Mouse (Mus musculus) midbrain, embryonic 13.5 days (tissue): ENCODE measurements around the gene Pitpna. TPM values are rescaled to one million over a fixed set of nuclear protein-coding genes. Genes with fewer than 3 reads are reported as not detected.
A peak's percentile ranks its signal among the peaks of the same experiment; 100 is the strongest.
"Not testable (repeated sequence)": the region's sequence is repeated elsewhere in the genome, so short reads cannot be mapped to it uniquely, and the experiment has no call there.

Experiments
- ATAC-seq: fragments of 200-750 bp; cut with Nextera tagmentation; 2 replicates; pipeline ENCODE4 v1.8.0; 2017; ENCODE audit warnings: mild to moderate bottlenecking, moderate TSS enrichment, moderate library complexity
- H3K27ac ChIP-seq: fragments of 300-500 bp; sonication (generic); 2 replicates; pipeline ENCODE4 v1.5.1; 2015; ENCODE audit warnings: inconsistent platforms, mild to moderate bottlenecking, moderate library complexity
- H3K27me3 ChIP-seq: fragments of 300-500 bp; sonication (generic); 2 replicates; pipeline ENCODE4 v1.6.1; 2015; ENCODE audit warnings: mild to moderate bottlenecking, inconsistent platforms
- H3K36me3 ChIP-seq: fragments of 300-500 bp; sonication (generic); 2 replicates; pipeline ENCODE4 v1.6.1; 2015; ENCODE audit warnings: mild to moderate bottlenecking, inconsistent platforms
- H3K4me1 ChIP-seq: fragments of 300-500 bp; sonication (generic); replicated peaks from 2 replicates; pipeline ENCODE4 v1.6.1; 2015; ENCODE audit warnings: inconsistent platforms
- H3K4me2 ChIP-seq: fragments of 300-500 bp; sonication (generic); replicated peaks from 2 replicates; pipeline ENCODE4 v1.6.1; 2015; ENCODE audit warnings: moderate library complexity, mild to moderate bottlenecking, inconsistent platforms
- H3K4me3 ChIP-seq: fragments of 300-500 bp; sonication (generic); replicated peaks from 2 replicates; pipeline ENCODE4 v1.5.1; 2015; ENCODE audit warnings: mild to moderate bottlenecking, inconsistent platforms
- H3K9ac ChIP-seq: fragments of 300-500 bp; sonication (generic); replicated peaks from 2 replicates; pipeline ENCODE4 v1.6.1; 2015; ENCODE audit warnings: mild to moderate bottlenecking, inconsistent platforms
- H3K9me3 ChIP-seq: fragments of 300-500 bp; sonication (generic); 2 replicates; pipeline ENCODE4 v1.6.1; 2016; ENCODE audit warnings: mild to moderate bottlenecking, inconsistent platforms
- WGBS: fragments of 180-500 bp; shearing (Covaris S2); methylation state at CpG from one replicate; pipeline ENCODE4 v1.1.7; 2015; 5-methylcytosine and 5-hydroxymethylcytosine counted together
- polyA plus RNA-seq: library from polyadenylated mRNA; unstranded; fragments of >200 nt; fragmentation: Nextera tagmentation; extraction: Ambion mirVana; gene quantifications from 2 replicates; pipeline ENCODE4 v1.2.1, GENCODE M21; 2015

Gene Pitpna
- polyA plus RNA-seq, 1 experiment from 2014 or later = 99.2 TPM

DNA sequence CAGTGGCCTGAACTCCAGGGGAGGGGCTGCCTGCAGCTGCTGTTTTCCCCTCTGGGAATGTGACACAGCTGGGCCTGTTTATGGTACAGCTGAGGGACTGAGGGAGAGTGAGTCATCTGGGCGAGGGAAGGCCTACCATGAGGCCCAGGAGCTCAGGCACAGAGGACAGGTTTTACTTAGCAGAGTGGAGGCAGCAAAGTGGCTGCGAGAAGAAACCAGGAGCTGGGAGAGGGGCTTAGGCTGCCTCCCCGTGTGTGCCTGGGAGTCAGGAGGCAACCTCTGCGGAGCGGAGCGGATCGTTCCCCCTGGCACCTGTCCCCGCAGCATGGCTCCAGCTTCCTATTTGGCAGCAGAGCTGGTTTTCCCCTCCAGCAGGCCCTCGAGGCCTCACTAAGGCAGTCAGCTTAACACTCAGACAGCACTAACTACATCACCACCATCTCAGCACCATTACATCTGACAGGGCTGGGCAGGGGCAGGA, 35.9 kb upstream of the Pitpna start:
- Histone ChIP-seq H3K9ac (peak overlapping the region; percentile 37), H3K4me2 (no peak overlapping the region), H3K36me3 (peaks cover 25% of the 10 kb centered on the region), H3K9me3 (no peaks in the 10 kb centered on the region), H3K4me1 (peaks cover 31% of the 10 kb centered on the region), H3K4me3 (no peak overlapping the region), H3K27me3 (no peaks in the 10 kb centered on the region), H3K27ac (0 out of 2 replicates have a peak overlapping the region, but pooled peaks have one; percentile 14)
- WGBS = 69% methylated on average over 9 of the region's 9 CpGs
- ATAC-seq = no peak

DNA sequence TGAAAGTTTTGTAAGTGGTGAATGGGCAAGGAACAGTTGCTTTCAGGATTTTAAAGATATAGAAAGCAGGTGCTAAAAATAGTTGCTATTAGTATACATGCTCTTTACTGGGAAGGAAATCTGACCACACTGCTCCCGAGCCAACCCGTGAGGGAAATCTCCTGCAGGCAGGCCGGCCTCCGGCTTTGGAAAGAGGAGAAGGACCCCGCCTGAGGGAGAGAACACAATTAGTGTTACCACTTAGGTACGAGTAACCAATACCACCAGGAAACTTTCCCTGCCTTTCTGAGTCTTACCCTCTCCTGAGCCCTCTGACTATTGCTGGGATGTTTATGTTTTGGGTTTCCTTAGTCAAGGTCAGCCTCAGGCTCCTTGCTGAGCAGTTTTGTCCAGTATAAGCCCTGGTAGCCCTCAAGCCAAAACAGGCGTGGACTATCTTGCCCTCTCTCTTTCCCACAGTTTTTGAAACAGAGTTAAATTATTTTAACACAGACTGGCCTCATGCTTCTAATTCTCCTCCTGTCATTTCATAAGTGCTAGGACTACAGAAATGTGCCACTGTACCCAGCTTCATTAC, 34.9 kb upstream of the Pitpna start:
- peaks cover 31% of the 10 kb centered on the region for H3K4me1 ChIP-seq
- no peaks in the 10 kb centered on the region for H3K9me3 ChIP-seq
- H3K4me3 ChIP-seq = no peak overlapping the region
- 63% methylated on average over 7 of the region's 7 CpGs for WGBS
- peaks cover 24% of the 10 kb centered on the region for H3K36me3 ChIP-seq
- H3K9ac ChIP-seq = no peak overlapping the region
- H3K27me3 ChIP-seq = no peaks in the 10 kb centered on the region
- no peak for ATAC-seq
- no peak overlapping the region for H3K4me2 ChIP-seq
- H3K27ac ChIP-seq = no peak overlapping the region

DNA sequence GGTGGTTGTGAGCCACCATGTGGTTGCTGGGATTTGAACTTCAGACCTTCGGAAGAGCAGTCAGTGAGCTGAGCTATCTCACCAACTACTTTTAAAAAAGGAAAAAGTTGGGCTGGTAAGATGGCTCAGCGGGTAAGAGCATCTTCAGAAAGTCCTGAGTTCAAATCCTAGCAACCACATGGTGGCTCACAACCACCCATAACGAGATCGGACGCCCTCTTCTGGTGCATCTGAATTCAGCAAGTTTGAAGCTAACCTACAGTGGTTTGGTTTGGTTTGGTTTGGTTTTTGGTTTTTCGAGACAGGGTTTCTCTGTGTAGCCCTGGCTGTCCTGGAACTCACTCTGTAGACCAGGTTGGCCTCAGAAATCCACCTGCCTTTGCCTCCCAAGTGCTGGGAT, 31.9 kb upstream of the Pitpna start:
- peaks cover 16% of the 10 kb centered on the region for H3K4me1 ChIP-seq
- H3K9ac ChIP-seq, H3K27me3 ChIP-seq, ATAC-seq, H3K27ac ChIP-seq, H3K4me3 ChIP-seq, H3K4me2 ChIP-seq, H3K9me3 ChIP-seq: not testable (repeated sequence)
- 95% methylated on average over 6 of the region's 6 CpGs for WGBS
- H3K36me3 ChIP-seq = peaks cover 27% of the 10 kb centered on the region

DNA sequence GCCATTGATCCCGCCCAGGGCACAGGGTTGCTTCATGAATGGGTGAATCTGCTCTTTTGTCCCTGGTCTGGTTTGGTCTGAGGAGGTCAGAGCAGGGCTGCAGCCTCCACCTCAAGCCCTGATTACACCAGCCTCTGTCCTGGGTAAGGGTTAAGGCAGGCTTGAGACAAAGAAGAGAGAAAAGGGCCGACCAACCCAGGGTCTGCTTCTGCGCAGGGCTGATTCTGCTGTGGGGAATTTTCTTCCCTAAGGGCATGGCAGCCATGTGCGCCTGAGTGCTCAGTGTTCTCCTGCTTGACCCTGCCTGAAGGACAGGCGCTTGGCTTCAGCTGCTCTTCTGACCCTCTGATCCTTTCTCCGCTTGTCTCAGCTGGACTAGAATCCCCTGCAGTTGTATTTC, 30.8 kb upstream of the Pitpna start:
- Histone ChIP-seq H3K36me3 (peaks cover 37% of the 10 kb centered on the region), H3K4me1 (peaks cover 5% of the 10 kb centered on the region), H3K9me3 (no peaks in the 10 kb centered on the region), H3K4me3 (no peak overlapping the region), H3K27ac (no peak overlapping the region), H3K27me3 (no peaks in the 10 kb centered on the region), H3K4me2 (no peak overlapping the region), H3K9ac (no peak overlapping the region)
- WGBS = 74% methylated on average over 6 of the region's 6 CpGs
- ATAC-seq = no peak

DNA sequence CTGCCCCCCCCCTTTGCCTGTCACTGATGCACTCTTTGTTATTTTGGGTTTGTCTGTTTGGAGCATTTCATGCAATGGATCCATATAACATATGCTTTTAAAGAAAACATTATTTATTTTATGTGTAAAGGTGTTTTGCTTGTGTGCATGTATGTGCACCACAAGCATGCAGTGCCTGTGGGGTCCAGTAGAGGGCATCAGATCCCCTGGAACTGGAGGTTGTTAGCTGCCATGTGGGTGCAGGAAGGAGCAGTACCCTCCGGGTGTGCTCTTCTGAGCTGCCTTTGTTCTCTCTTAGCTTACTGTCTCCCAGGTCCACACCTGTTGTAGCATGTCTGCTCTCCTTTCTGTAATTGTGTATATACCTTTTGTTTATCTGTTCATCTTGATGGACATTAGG, 29.8 kb upstream of the Pitpna start:
- 92% methylated on average over 1 of the region's 1 CpGs for WGBS
- H3K27me3 ChIP-seq = no peaks in the 10 kb centered on the region
- no peaks in the 10 kb centered on the region for H3K4me1 ChIP-seq
- no peaks in the 10 kb centered on the region for H3K9me3 ChIP-seq
- H3K27ac ChIP-seq = no peak overlapping the region
- H3K9ac ChIP-seq = no peak overlapping the region
- peaks cover 46% of the 10 kb centered on the region for H3K36me3 ChIP-seq
- no peak overlapping the region for H3K4me3 ChIP-seq
- H3K4me2 ChIP-seq = no peak overlapping the region
- ATAC-seq = no peak

DNA sequence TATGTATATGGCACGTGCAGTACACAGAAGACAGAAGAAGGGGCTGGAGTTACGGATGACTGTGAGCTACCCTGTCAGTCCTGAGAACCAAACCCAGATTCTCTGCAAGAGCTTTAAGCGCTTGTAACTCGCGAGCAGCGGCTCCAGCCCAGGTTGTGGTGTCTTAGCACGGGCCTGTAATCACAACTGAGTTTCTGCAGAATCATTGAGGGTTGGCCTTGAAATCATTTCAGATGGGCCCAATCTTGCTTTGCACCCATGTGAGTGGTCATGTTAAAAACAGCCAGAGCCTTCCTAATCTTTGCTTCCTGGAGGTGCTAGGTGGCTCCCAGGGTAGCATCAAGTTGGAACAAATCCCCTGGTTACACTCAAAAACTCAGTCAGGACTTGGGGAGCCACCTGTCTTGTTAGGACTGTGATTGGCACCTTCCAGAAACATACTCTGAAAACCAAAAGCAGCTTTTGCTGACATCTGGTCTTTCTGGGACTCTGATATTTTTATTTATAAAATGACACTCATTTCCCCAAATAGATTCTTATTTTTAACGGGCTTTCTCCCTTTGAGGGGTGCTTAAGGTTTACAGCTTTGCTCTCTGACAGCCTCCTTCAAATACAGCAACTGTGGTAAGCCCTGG, 27.9 kb upstream of the Pitpna start:
- no peaks in the 10 kb centered on the region for H3K4me1 ChIP-seq
- no peak overlapping the region for H3K27ac ChIP-seq
- WGBS = 89% methylated on average over 8 of the region's 8 CpGs
- H3K9ac ChIP-seq = no peak overlapping the region
- no peak overlapping the region for H3K4me3 ChIP-seq
- no peak for ATAC-seq
- H3K9me3 ChIP-seq = no peaks in the 10 kb centered on the region
- peaks cover 53% of the 10 kb centered on the region for H3K36me3 ChIP-seq
- no peak overlapping the region for H3K4me2 ChIP-seq
- no peaks in the 10 kb centered on the region for H3K27me3 ChIP-seq

DNA sequence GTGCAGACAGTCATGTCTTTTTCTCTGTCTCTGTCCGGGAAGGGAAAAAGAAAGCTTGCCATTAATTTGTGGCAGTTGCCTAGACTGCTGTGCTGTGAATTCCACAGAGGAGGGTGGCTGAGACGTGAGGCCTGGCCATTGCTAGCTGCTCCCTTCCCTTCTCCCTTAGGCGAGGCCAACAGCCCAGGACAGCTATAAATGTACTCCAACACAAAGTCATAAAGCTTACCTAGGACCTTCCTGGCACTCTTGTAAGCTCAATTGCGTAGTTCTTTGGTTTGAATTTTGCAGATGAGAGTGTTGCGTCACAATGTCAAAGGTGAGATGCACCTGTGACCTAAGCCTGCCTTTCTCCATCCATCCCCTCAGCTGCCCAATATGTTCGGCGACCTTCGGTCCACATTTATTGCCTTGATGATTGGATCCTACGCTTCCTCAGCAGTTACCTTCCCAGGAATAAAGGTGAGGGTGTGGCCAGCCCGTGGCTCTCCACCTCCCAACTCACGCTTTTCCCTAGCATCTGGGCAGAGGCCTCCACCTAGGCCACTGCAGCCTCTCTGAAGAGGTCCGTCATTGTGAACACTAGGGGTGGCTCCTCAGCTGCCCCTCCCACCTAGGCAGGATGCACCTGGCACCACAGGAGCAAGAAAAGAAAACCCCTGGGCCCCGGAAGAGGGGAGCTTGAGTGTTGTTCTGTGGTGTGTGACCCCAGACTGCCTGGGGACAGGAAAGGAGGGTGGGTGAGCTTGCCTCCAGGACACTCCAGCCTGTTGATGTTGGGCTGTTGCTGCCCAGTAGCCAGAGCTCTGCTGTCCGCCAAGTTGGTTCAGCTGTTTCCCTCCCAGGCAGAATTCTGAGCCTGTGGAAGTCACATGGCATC, 27.1 kb upstream of the Pitpna start:
- H3K4me2 ChIP-seq = no peak overlapping the region
- no peak overlapping the region for H3K9ac ChIP-seq
- no peaks in the 10 kb centered on the region for H3K27me3 ChIP-seq
- H3K4me3 ChIP-seq = no peak overlapping the region
- no peak overlapping the region for H3K27ac ChIP-seq
- ATAC-seq = no peak
- H3K9me3 ChIP-seq = no peaks in the 10 kb centered on the region
- H3K36me3 ChIP-seq = peaks cover 59% of the 10 kb centered on the region
- no peaks in the 10 kb centered on the region for H3K4me1 ChIP-seq
- WGBS = 83% methylated on average over 14 of the region's 14 CpGs

DNA sequence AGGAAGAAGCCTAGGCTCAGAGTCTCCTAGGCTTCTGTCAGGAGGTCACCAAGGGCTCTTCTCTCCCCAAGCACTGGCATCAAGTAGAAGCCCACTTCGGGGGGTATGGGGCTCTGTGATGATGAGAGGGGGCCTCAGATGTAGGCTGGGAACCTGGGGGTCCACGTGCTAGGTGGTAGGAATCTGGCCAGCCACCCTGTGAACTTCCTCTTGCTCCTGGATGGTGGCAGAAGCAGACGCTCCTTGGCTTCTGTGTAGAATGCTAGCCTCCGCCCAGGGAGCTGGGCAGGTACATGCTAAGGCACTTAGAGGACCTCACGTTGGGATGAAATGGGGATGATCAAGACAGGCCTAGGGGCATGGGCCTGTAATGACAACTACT, 26.5 kb upstream of the Pitpna start:
- Histone ChIP-seq H3K27ac (no peak overlapping the region), H3K4me1 (no peaks in the 10 kb centered on the region), H3K36me3 (peaks cover 66% of the 10 kb centered on the region), H3K9me3 (no peaks in the 10 kb centered on the region), H3K4me3 (no peak overlapping the region), H3K9ac (no peak overlapping the region), H3K4me2 (no peak overlapping the region), H3K27me3 (no peaks in the 10 kb centered on the region)
- 74% methylated on average over 5 of the region's 5 CpGs for WGBS
- ATAC-seq = no peak

DNA sequence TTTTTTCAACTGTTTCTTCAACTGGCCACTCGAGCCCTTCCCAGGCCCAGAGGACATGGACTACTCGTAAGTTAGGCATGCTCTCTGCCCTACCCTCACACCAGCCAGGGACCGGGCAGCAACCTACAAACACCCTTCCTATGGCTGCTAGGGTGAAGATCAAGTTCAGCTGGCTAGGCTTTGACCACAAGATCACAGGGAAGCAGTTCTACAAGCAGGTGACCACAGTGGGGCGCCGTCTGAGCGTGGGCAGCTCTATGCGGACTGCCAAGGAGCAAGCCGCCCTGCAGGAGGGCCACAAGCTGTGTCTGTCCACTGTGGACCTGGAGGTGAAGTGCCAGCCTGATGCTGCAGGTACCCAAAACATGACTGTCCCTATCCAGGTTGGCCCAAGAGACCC, 25.1 kb upstream of the Pitpna start:
- Histone ChIP-seq H3K4me3 (no peak overlapping the region), H3K27ac (no peak overlapping the region), H3K36me3 (peaks cover 71% of the 10 kb centered on the region), H3K9ac (no peak overlapping the region), H3K27me3 (no peaks in the 10 kb centered on the region), H3K4me2 (no peak overlapping the region), H3K9me3 (no peaks in the 10 kb centered on the region), H3K4me1 (no peaks in the 10 kb centered on the region)
- ATAC-seq = no peak
- 89% methylated on average over 8 of the region's 8 CpGs for WGBS

DNA sequence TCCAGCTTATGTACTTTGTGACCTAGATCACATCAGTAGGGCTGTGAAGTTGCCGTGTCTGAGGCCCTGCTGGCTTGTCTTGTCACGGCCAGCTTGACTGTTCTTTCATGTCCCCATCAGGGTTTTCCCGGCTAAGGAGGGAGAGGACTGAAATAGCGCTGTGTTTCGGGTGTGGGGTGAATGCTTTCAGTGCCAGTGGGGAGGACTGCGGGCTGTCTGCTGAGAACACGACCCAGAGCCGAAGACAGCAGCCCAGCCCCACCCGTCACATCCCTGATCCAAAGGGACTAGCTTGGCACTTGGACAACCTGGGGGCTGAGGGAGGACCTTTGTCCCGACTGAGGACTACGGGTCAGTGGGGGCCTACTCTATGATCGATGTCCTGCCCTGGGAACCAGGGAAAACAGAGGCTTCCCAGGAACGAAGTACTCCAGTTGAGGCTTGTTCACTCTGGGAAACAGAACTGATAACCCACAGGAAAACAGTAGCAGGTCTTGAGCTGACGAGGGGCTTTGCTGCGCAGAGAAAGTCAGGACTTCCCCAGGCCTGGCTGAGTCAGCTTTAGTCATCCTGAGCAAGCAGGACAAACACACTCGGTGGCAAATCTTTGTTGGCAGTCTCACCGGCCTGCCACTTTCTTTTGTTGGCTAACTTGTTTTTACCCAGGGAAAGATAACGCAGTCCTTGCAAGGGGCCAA, 23.9 kb upstream of the Pitpna start:
- H3K9me3 ChIP-seq = no peaks in the 10 kb centered on the region
- peaks cover 78% of the 10 kb centered on the region for H3K36me3 ChIP-seq
- no peaks in the 10 kb centered on the region for H3K4me1 ChIP-seq
- no peak overlapping the region for H3K4me2 ChIP-seq
- H3K27me3 ChIP-seq = no peaks in the 10 kb centered on the region
- no peak overlapping the region for H3K9ac ChIP-seq
- H3K4me3 ChIP-seq = no peak overlapping the region
- ATAC-seq = no peak
- WGBS = 80% methylated on average over 18 of the region's 18 CpGs
- no peak overlapping the region for H3K27ac ChIP-seq

DNA sequence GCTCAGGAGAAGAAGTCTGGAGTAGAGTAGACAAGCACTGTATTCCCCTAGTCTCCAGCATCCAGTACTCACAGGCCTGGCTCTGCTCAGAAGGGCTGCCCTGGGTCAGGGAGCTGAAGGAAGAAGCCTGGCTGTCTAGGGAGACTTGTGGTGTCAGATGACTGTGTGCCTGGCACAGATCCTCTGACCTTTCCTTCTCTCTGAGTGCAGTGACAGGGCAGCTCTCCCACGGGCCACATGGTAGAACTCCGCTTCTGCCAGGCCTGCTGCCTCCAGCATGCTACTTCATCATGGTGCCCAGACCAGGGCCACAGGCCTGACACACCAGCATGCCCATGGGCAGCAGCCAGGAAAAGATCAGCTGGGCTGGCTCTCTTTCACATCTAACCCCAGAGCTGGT, 22.0 kb upstream of the Pitpna start:
- 83% methylated on average over 2 of the region's 2 CpGs for WGBS
- ATAC-seq = no peak

More for the DNA sequence above, 22.0 kb upstream of the Pitpna start:
- Histone ChIP-seq H3K4me1 (no peaks in the 10 kb centered on the region), H3K4me3 (no peak overlapping the region), H3K4me2 (no peak overlapping the region), H3K36me3 (peaks cover 92% of the 10 kb centered on the region), H3K9ac (no peak overlapping the region), H3K27ac (no peak overlapping the region), H3K27me3 (no peaks in the 10 kb centered on the region), H3K9me3 (no peaks in the 10 kb centered on the region)
